Mouse (Mus musculus) neural tube, embryonic 12.5 days (tissue): Measurements from ENCODE around the gene Scyl2. TPM values are rescaled to one million over a fixed set of nuclear protein-coding genes. Genes with fewer than 3 reads are reported as not detected.

Source experiments
- ATAC-seq: fragments of 200-750 bp; cut with Nextera tagmentation; 2 replicates; pipeline ENCODE4 v1.8.0; 2017; ENCODE audit warnings: low read depth, mild to moderate bottlenecking, moderate TSS enrichment, moderate library complexity; ENCODE audit not compliant: low FRiP score
- H3K27ac ChIP-seq: fragments of 300-500 bp; sonication (generic); 2 replicates; pipeline ENCODE4 v1.5.1; 2016
- H3K27me3 ChIP-seq: fragments of 300-500 bp; sonication (generic); replicated peaks from 2 replicates; pipeline ENCODE4 v1.6.1; 2016; ENCODE audit warnings: mild to moderate bottlenecking
- H3K36me3 ChIP-seq: fragments of 300-500 bp; sonication (generic); 2 replicates; pipeline ENCODE4 v1.6.1; 2016; ENCODE audit warnings: mild to moderate bottlenecking
- H3K4me1 ChIP-seq: fragments of 300-500 bp; sonication (generic); 2 replicates; pipeline ENCODE4 v1.6.1; 2016
- H3K4me2 ChIP-seq: fragments of 300-500 bp; sonication (generic); replicated peaks from 2 replicates; pipeline ENCODE4 v1.6.1; 2016; ENCODE audit warnings: mild to moderate bottlenecking
- H3K4me3 ChIP-seq: fragments of 300-500 bp; sonication (generic); 2 replicates; pipeline ENCODE4 v1.5.1; 2016
- H3K9ac ChIP-seq: fragments of 300-500 bp; sonication (generic); 2 replicates; pipeline ENCODE4 v1.6.1; 2016; ENCODE audit warnings: mild to moderate bottlenecking
- H3K9me3 ChIP-seq: fragments of 300-500 bp; sonication (generic); 2 replicates; pipeline ENCODE4 v1.6.1; 2016; ENCODE audit warnings: mild to moderate bottlenecking
- WGBS: fragments of 180-500 bp; shearing (Covaris S2); methylation state at CpG from one replicate; pipeline ENCODE4 v1.1.7; 2016; 5-methylcytosine and 5-hydroxymethylcytosine counted together
- polyA plus RNA-seq: library from polyadenylated mRNA; unstranded; fragments of >200 nt; fragmentation: Nextera tagmentation; extraction: Ambion mirVana; gene quantifications from 2 replicates; pipeline ENCODE4 v1.2.1, GENCODE M21; 2016

Scyl2 gene
- polyA plus RNA-seq, 1 experiment from 2014 or later = 11.3 TPM

DNA sequence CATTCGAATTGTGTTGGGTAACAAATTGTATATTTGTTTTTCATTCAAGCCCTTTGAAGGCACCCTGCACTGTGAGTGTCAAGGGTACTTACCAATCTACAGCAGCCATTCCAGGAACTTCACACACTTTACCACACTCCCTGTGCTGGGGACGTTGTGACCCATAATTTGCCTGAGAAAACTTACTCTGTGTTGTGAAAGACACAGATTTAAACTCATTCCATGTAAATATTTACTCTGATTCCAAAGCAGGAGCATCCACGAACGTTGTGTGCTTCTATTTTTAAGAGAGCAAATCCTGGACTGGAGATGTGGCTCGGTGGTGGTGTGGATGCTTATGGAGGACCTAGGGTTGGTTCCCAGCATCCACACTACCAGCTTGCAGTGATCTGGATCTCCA is 54.3 kb downstream of the Scyl2 start:
- no peak overlapping the region for H3K4me3 ChIP-seq
- no peaks in the 10 kb centered on the region for H3K36me3 ChIP-seq
- no peaks in the 10 kb centered on the region for H3K9me3 ChIP-seq
- no peak overlapping the region for H3K27ac ChIP-seq
- H3K4me1 ChIP-seq = no peaks in the 10 kb centered on the region
- ATAC-seq = no peak
- H3K27me3 ChIP-seq = no peaks in the 10 kb centered on the region
- H3K9ac ChIP-seq = no peak overlapping the region
- H3K4me2 ChIP-seq = no peak overlapping the region
- 84% methylated on average over 5 of the region's 5 CpGs for WGBS

DNA sequence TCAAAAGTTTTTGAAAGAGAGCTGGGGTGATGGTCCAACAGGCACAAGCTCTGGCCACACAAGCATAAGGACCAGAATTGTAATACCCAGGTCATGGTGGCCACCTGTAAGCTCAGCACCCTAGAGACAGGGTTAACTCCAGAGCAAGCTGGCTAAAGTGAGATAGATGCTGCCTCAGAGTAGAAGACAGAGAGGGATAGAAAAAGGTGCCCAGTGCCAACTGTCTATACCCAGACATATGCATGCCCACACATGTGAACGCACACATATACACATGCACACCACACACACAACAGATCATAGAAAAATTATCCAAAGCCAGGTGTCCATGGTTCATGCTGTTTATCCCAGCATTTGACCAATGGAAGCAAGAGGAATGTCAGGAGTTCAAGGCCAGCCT is 55.5 kb downstream of the Scyl2 start:
- Histone ChIP-seq H3K27ac (no peak overlapping the region), H3K27me3 (no peaks in the 10 kb centered on the region), H3K36me3 (no peaks in the 10 kb centered on the region), H3K9me3 (no peaks in the 10 kb centered on the region), H3K4me3 (no peak overlapping the region), H3K9ac (no peak overlapping the region), H3K4me1 (no peaks in the 10 kb centered on the region), H3K4me2 (no peak overlapping the region)
- no peak for ATAC-seq
- WGBS = 97% methylated on average over 1 of the region's 1 CpGs

DNA sequence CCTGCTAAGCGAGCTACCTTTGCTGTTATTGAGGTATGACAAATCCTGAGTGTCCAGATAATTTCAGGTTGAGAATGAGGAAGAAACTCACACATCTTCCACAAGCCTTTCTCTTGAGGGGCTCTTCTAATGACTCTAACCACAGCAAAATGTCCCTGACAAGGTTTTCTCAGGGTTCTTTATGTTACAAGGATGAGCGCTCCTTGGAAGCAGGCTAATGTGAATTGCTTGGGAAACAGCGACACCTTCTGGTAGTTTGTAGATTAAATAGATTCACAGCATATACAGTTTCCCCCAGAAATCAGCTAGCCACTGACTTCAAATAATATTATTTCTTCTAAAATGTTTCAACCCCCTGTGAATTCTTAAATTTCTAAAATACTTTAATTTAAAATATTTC is 56.0 kb downstream of the Scyl2 start:
- peak; percentile 75 for ATAC-seq
- H3K9ac ChIP-seq = no peak overlapping the region

DNA sequence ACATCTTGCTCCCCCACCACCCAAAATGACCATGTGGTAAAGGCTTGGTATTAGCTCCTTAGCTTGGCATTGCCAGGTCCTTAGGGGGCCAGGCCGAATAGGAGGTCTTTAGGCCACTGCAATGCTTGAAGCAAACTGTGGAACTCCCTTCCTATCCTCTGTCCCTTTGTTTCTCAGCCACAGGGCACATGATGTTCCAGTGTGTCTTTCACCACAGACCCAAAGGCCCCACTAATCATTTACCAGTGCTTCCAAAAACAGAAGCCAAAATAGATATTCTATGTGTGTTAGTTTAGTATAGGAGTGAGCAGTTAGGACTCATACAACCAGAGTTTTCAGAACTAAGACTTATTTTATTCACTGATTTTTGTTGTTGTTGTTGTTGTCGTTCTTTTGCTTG is 59.4 kb downstream of the Scyl2 start:
- no peaks in the 10 kb centered on the region for H3K4me1 ChIP-seq
- H3K9ac ChIP-seq = no peak overlapping the region
- no peak overlapping the region for H3K27ac ChIP-seq
- no peak for ATAC-seq
- no peak overlapping the region for H3K4me3 ChIP-seq
- no peaks in the 10 kb centered on the region for H3K9me3 ChIP-seq
- 87% methylated on average over 2 of the region's 2 CpGs for WGBS
- no peak overlapping the region for H3K4me2 ChIP-seq
- no peaks in the 10 kb centered on the region for H3K36me3 ChIP-seq
- no peaks in the 10 kb centered on the region for H3K27me3 ChIP-seq

More for the DNA sequence above, 56.0 kb downstream of the Scyl2 start:
- WGBS = 34% methylated on average over 3 of the region's 3 CpGs
- Histone ChIP-seq H3K4me3 (no peak overlapping the region), H3K36me3 (no peaks in the 10 kb centered on the region), H3K27me3 (no peaks in the 10 kb centered on the region), H3K27ac (no peak overlapping the region), H3K4me2 (no peak overlapping the region), H3K9me3 (no peaks in the 10 kb centered on the region), H3K4me1 (no peaks in the 10 kb centered on the region)

DNA sequence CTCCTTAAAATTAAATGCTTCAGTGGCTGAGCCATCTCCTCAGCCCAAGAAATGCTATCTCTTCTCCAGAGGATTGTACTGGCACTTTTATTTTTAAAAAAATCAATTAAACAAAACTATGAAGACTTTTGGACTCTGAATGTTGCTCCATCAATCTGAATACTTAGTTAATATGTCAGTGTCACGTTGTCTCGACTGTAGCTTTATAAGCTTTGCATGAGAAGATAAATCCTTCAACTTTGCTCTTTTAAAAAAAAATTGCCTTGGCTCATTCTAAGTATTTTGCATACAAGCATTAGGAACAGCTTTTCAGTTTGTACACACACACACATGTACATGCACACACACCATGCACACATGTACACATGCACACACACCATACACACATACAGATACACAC is 61.9 kb downstream of the Scyl2 start:
- no peaks in the 10 kb centered on the region for H3K9me3 ChIP-seq
- WGBS = 83% methylated on average over 2 of the region's 2 CpGs

DNA sequence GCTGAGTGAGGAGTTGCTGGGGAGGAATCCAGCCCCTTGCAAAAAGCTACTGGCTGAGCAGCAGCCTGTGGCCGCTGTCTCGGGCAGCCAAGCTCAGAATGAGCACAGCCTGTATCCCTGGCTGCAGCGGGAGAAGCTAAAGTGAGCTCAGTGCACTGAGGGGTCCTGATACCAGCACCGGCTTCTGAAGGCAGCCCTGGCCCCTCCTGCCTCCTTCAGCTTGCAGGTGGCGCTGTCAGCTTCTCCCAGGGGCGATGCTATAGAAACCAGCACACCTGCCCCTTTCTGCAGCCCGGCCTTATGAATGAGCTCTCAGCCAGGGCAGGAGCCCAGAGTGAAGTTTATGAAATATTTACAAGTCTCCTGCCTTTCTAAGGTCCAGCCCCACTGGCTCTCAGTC is 65.0 kb downstream of the Scyl2 start, which contains the start of gene Slc17a8:
Gene Slc17a8, minus strand, starts transcription at position 125 of the 400 bp plus-strand sequence.
- Histone ChIP-seq H3K9me3 (no peaks in the 10 kb centered on the region), H3K4me1 (no peaks in the 10 kb centered on the region), H3K27ac (no peak within 1 kb of the TSS), H3K36me3 (no peaks in the 10 kb centered on the region), H3K4me2 (no peak within 1 kb of the TSS), H3K4me3 (no peak within 1 kb of the TSS), H3K27me3 (no peaks in the 10 kb centered on the region), H3K9ac (no peak within 1 kb of the TSS)
- WGBS = 27% methylated on average over 7 of the region's 7 CpGs
- no peak for ATAC-seq

More for the DNA sequence above, 61.9 kb downstream of the Scyl2 start:
- Histone ChIP-seq H3K27ac (no peak overlapping the region), H3K9ac (no peak overlapping the region), H3K4me2 (no peak overlapping the region), H3K4me1 (no peaks in the 10 kb centered on the region), H3K4me3 (no peak overlapping the region), H3K27me3 (no peaks in the 10 kb centered on the region), H3K36me3 (no peaks in the 10 kb centered on the region)
- ATAC-seq = no peak

DNA sequence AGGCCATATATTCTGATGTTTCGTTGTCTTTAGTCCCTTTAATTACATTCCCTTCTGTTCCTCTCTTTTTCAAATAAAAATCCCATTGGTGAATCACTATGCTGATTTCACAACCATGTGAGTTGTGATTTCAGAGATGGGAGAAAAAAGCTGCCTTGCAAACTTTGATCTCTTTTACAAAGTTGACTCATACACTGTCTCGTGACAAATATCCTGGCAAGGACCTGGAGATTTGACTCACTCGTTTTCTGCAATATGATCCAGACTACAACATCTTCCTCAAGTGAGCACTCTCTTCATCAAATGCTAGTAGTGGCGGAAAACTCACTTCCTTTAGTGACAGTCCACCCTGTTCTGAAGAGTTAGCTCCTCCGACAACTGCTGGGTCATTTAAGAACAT is 86.8 kb downstream of the Scyl2 start:
- no peak for ATAC-seq

DNA sequence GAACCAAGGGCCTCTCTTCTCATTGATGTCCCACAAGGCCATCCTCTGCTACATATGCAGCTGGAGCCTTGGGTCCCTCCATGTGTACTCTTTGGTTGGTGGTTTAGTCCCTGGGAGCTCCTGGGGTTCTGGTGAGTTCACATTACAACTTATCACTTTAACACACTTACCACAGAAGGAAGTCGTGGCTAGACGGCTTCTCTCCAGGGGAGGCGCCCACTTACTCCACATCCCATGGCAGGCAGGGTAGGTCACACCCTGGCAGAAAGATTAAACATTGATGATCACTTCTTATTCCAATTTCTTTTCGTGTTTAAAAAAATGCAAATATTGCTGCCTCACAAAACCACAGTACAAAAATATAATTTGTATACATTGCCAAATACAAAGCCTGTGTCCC is 88.8 kb downstream of the Scyl2 start:
- H3K27me3 ChIP-seq = no peaks in the 10 kb centered on the region
- H3K4me2 ChIP-seq = no peak overlapping the region
- H3K36me3 ChIP-seq = no peaks in the 10 kb centered on the region
- no peak overlapping the region for H3K4me3 ChIP-seq
- no peaks in the 10 kb centered on the region for H3K9me3 ChIP-seq
- H3K9ac ChIP-seq = no peak overlapping the region
- no peaks in the 10 kb centered on the region for H3K4me1 ChIP-seq
- H3K27ac ChIP-seq = no peak overlapping the region
- WGBS = 84% methylated on average over 4 of the region's 4 CpGs
- no peak for ATAC-seq

More for the DNA sequence above, 86.8 kb downstream of the Scyl2 start:
- H3K4me1 ChIP-seq = no peaks in the 10 kb centered on the region
- H3K9me3 ChIP-seq = no peaks in the 10 kb centered on the region
- H3K9ac ChIP-seq = no peak overlapping the region
- H3K27me3 ChIP-seq = no peaks in the 10 kb centered on the region
- no peak overlapping the region for H3K27ac ChIP-seq
- H3K4me3 ChIP-seq = no peak overlapping the region
- WGBS = 89% methylated on average over 5 of the region's 5 CpGs
- H3K36me3 ChIP-seq = no peaks in the 10 kb centered on the region
- no peak overlapping the region for H3K4me2 ChIP-seq

DNA sequence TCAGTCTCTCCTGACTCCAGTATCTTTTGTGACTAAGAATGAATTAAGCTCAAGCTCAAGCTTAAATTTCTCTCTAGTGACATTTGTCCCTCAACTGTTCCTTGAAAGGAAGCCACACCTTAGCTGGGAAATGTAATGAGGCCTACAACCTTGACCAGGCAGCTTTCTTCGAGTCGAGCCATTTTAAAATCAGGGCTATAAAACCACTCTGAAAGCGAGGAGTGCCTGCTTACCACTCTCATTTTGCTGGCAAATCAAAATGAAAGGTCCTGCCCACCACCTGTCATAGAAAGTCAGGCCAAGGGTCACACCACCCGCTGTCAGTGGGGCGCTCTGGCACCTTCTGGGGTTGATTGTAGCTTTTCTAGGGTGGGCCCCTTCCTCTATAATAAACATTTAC is 90.2 kb downstream of the Scyl2 start:
- H3K4me1 ChIP-seq = no peaks in the 10 kb centered on the region
- no peak overlapping the region for H3K4me3 ChIP-seq
- no peaks in the 10 kb centered on the region for H3K9me3 ChIP-seq
- no peak for ATAC-seq
- WGBS = 88% methylated on average over 5 of the region's 5 CpGs
- H3K9ac ChIP-seq = no peak overlapping the region
- H3K27me3 ChIP-seq = no peaks in the 10 kb centered on the region
- H3K27ac ChIP-seq = no peak overlapping the region
- H3K36me3 ChIP-seq = no peaks in the 10 kb centered on the region
- no peak overlapping the region for H3K4me2 ChIP-seq

DNA sequence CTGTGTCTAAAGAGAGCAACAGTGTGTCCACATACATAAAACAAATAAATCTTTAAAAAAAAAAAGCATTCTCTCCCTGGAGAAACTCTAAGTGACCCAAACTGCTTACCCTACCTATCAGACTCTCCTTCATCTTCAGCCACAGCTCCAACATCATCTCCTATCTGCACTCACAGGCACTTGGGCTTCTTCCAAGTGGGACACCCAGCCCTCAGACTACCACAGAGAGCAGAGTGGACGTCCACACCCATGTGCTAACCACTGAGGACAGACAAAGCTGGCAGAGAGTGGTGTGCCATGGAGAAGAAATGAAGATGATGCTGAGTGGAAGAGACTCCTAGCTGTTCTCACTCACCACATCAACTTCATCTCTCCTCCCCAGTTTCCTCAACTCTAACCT is 90.6 kb downstream of the Scyl2 start:
- H3K36me3 ChIP-seq = no peaks in the 10 kb centered on the region
- WGBS = 74% methylated on average over 1 of the region's 1 CpGs

DNA sequence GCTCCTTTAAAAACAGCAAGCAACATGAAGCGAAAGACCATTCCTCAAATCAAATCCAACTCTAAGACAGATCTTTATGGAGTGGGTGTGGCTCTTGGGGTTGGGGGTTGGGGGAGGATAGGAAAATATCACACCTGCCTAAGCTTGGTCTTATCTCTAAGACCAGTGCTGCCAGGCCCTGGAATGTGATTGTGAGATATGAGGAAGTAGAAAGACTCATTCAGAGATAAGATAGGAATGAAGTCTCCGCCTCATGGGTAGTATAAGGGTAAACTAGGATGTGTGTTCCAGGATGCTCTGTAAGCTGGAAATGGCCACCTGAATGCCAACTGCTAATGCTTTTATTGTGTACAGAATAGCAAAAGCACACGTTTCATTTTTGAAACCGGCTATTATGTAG is 91.8 kb downstream of the Scyl2 start:
- no peaks in the 10 kb centered on the region for H3K9me3 ChIP-seq
- H3K27me3 ChIP-seq = no peaks in the 10 kb centered on the region
- no peak overlapping the region for H3K4me3 ChIP-seq
- H3K4me2 ChIP-seq = no peak overlapping the region
- no peaks in the 10 kb centered on the region for H3K4me1 ChIP-seq
- 87% methylated on average over 4 of the region's 4 CpGs for WGBS
- H3K36me3 ChIP-seq = no peaks in the 10 kb centered on the region
- no peak overlapping the region for H3K9ac ChIP-seq
- H3K27ac ChIP-seq = no peak overlapping the region
- ATAC-seq = no peak

More for the DNA sequence above, 90.6 kb downstream of the Scyl2 start:
- H3K4me2 ChIP-seq = no peak overlapping the region
- H3K27ac ChIP-seq = no peak overlapping the region
- H3K9ac ChIP-seq = no peak overlapping the region
- no peak overlapping the region for H3K4me3 ChIP-seq
- no peaks in the 10 kb centered on the region for H3K4me1 ChIP-seq
- no peaks in the 10 kb centered on the region for H3K27me3 ChIP-seq
- no peaks in the 10 kb centered on the region for H3K9me3 ChIP-seq
- ATAC-seq = no peak

DNA sequence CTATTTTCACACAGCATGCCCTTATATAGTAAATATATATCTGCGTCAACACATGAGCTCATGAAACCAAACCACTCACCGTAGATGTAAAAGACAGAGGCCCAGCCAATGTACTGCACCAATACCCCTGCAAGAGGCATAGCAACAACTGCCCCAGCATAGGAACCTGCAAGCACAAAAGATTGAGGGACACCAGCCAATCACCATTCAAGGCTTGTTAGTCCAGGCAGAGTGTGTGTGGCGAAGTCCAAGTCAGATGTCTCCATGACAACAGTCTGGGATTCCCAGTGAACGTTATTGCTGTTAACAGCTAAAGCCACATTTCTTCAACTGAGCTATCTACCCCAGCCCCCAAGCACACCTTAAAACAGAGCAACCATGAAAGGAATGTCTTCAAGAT is 93.3 kb downstream of the Scyl2 start:
- ATAC-seq = 0 out of 2 replicates have a peak, but pooled peaks have one; percentile 48
- 46% methylated on average over 4 of the region's 4 CpGs for WGBS
- Histone ChIP-seq H3K36me3 (no peaks in the 10 kb centered on the region), H3K4me3 (no peak overlapping the region), H3K4me1 (no peaks in the 10 kb centered on the region), H3K27me3 (no peaks in the 10 kb centered on the region), H3K27ac (no peak overlapping the region), H3K9ac (no peak overlapping the region), H3K4me2 (no peak overlapping the region), H3K9me3 (no peaks in the 10 kb centered on the region)

DNA sequence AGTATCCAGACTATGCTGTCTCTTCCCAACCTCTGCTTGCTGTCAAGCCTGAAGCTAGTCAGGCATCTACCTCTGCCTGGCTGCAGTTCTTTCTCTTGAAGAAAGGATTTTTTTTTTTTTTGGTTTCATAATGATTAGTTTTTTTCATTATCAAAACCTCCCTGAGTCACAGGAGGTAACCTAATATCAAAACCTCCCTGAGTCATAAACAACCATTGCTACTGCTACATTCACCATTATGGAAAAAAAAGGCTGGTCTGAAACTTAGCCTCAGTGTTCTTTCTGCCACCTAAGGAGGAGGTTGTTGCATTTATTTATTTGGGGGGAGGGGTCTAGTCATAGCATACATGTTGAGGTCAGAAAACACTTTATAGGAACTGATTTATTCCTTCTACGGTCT is 96.2 kb downstream of the Scyl2 start:
- ATAC-seq = no peak
- H3K4me2 ChIP-seq = no peak overlapping the region
- 96% methylated on average over 1 of the region's 1 CpGs for WGBS

More for the DNA sequence above, 96.2 kb downstream of the Scyl2 start:
- no peaks in the 10 kb centered on the region for H3K27me3 ChIP-seq
- H3K9ac ChIP-seq = no peak overlapping the region
- H3K9me3 ChIP-seq = no peaks in the 10 kb centered on the region
- no peaks in the 10 kb centered on the region for H3K36me3 ChIP-seq
- no peaks in the 10 kb centered on the region for H3K4me1 ChIP-seq
- no peak overlapping the region for H3K27ac ChIP-seq
- no peak overlapping the region for H3K4me3 ChIP-seq
